Mouse (Mus musculus): ENCODE data around the gene Hmgb2.
"Not testable (repeated sequence)": the region's sequence is repeated elsewhere in the genome, so short reads cannot be mapped to it uniquely, and the experiment has no call there.

Gene Hmgb2

DNA sequence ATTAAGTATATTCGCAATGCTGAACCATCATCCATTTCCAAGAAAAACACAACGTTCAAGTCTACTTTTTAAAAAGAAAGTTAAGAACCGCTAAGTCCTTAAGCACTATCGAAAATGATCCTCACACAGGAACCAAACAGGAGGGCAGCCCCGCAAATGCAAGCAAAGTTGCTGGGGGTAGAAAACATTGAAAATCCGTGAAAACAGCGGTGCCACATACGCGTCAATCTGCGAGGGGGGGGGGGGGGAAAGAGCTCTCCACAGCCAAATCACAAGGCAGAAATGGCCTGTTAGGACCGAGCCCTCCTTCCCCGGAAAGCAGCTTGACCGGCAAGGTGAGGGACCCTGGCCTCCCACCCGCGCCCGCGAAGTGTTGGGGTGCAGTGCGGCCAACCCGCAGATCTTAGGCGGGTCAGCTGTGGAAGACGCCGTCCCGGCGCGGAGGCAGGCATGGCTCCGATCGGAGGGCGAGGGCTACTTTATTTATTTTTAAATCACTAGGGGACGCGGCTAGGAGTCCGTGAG lies 854 bp upstream of the Hmgb2 start:
- no peak for DNase-seq (ENCODE audit: low spot score)

DNA sequence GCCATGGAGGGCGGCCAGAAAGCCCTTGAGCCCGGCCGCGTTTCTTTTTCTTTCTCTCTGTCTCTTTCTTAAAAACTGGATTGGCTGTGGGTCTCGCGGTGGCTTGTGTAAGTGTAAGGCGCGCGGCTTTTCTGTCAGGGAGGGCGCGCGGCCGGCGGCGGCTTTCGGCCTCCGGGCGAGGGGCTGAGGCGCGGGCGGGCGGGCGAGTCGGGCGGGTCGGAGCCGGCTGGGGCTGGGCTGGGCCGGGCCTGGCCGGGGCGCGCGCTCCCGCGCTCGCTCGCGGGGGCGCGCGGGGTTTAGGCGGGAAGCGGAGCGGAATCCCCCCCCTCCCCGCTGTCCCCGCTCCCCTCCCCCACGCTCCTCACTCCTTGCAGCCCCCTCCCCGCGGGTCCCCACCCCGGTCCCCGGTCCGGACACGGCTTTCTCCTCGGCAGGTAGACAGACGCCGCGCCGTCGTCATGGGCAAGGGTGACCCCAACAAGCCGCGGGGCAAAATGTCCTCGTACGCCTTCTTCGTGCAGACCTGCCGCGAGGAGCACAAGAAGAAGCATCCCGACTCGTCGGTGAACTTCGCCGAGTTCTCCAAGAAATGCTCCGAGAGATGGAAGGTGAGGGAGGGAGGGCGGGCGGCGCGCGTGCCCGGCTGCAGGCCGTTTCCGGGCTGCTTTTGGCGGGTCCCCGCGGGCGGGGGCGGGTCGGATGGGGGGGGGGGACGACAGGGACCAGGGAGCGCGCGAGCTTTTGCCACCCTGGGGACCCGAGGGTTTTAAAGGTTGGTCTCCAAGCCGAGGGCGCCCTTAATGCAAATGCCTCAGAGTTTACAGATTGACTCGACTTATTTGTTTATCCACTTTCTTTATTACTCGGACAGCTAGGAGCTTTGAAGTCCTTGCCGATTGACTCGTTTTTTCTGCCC lies 692 bp downstream of the Hmgb2 start:
- peak; percentile 47 for DNase-seq (ENCODE audit: low spot score)

DNA sequence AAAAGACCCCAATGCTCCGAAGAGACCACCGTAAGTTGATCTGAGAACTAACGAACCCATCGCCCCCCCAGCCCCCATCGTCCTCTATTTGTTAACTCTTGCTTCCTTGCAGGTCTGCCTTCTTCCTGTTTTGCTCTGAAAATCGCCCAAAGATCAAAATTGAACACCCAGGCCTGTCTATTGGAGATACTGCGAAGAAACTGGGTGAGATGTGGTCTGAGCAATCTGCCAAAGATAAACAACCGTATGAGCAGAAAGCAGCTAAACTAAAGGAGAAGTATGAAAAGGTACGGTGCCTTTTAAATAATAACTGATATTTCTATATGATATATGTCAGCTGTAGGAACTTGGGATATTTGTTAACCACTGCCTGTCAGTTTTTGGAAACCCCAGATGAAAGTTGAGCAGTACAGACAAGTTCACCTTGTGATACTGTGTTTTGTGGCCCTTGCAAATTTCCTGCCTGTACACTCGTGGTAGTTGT lies 1.5 kb downstream of the Hmgb2 start:
- DNase-seq (ENCODE audit: low spot score), result not testable (repeated sequence)

DNA sequence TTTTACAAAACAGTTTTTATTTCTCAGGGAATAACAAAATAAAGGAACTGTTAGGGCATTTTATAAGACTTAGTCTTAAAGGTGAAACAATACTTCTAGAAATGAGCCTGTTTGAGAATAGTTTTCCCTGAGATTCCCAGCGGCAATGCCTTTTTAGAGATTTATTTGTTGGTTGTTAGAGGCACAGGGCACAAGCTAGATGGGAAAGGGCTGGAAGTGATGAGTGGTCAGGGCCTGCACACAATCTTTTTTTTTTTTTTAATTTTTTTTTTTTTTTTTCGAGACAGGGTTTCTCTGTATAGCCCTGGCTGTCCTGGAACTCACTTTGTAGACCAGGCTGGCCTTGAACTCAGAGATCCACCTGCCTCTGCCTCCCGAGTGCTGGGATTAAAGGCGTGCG lies 5.0 kb downstream of the Hmgb2 start:
- DNase-seq (ENCODE audit: low spot score), result not testable (repeated sequence)

DNA sequence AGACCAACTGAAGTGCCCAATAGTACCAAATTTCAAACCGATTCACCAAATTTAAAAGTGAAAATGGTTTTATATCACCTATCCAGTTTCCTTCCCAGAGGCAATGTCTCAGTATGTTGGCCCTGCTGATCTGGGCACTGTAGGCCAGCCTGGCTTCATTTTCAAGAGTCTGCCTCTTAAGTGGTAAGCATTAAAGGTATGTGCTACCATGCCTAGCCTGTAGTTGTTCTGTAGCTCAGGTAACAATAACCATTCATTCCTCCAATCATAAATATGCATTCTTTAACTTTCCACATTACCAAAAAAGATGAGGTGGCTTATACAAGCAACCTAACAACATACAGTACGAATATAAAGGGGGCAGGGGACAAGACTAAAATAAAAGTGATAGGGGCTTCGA lies 6.0 kb downstream of the Hmgb2 start:
- DNase-seq (ENCODE audit: low spot score), result peak; percentile 18

DNA sequence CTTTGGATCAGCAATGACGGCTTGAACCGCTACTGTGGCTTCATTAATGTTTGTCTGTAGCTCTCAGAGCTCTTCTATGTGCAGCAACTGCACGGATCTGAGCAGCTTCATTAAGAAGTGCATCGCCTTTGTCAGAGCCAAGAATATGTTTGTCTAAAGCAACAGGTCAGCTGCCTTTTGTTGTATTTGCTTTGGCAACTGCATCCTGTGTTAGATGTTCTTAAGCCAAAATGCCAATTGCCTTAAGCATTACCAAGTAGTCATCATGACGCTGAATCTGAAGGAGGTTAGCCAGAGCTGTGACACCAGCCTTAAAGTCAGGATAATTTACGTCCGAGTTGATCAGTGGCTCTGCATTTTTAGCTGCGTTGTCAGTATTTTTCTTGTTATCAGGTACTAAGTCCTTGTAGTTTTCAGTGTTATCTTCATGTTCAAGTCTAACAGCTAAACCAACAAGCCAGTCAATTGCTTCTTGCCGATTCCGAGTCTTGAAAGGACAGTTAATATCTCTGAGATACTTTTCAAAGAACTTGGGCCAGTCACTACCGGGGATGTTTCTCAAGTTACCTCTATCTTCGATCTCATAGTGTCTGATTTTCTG lies 8.6 kb downstream of the Hmgb2 start:
- DNase-seq (ENCODE audit: low spot score), result no peak

DNA sequence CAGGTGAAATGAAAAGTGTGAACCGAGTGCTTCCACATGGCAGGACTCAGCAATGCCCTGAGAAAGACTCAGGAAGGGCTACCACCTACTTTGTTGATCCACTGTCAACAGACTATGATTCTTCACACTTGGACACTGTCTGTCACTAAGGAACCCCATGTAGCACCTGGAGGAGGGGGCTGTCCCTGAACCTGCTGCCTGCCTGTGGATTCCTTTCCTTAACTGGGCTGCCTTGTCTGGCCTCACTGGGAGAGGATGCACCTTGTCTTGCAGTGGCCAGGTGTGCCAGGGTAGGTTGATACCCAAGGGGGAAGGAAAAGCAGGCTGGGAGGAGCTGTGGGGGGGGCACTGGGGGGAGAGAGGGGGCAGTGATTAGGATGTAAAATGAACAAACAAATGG lies 16.3 kb downstream of the Hmgb2 start:
- DNase-seq (ENCODE audit: low spot score), result no peak

DNA sequence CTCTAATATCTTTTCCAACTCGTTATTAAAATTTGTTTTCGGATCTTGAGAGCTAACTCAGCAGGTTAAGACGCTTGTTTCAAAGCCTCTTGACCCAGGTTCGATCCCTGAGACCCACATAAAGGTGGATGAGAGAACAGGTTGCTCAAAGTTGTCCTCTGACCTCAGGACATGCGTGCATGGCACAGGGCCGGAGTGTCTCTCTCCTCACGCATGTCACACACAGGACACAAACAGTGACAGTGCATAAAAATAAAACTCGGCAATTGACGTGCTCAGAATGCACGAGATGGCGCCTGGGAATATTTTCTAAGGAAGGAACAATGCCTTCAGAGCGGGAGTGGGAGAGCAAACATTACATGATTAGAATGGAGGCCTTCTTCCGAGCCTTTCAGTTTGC lies 18.5 kb downstream of the Hmgb2 start:
- no peak for DNase-seq (ENCODE audit: low spot score)

DNA sequence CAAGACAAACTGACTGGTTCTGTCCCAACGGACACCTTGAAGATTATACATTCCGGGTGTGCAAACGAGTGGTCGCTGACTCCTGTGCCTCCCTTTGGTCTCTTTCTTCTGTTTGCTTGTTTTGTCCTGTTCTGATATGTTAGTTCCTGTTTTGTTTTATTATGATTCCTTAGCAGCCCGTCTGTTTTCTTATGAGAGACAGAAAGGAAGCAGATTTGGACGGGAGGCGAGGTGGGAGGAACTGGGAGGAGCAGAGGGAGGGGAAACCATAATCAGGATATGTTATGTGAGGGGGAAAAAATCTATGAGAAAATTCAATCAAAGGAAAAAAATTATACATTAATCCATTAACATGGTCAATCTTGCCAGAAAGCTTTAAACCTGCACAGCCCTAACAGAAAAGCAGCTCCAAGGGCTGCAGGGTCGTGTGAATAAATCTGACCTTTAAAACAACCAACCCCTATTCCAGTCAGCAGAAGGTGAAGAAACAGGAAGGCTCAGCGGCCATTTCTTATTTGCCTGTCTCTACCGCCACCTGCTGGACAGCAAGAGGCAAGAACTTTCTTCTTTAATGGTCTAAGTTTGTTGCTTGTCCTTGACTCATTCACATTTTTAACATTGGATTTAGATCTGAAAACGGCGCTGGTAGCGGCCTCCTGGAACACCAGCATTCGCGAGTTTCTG lies 19.1 kb downstream of the Hmgb2 start:
- DNase-seq (ENCODE audit: low spot score), result peak; percentile 84

DNA sequence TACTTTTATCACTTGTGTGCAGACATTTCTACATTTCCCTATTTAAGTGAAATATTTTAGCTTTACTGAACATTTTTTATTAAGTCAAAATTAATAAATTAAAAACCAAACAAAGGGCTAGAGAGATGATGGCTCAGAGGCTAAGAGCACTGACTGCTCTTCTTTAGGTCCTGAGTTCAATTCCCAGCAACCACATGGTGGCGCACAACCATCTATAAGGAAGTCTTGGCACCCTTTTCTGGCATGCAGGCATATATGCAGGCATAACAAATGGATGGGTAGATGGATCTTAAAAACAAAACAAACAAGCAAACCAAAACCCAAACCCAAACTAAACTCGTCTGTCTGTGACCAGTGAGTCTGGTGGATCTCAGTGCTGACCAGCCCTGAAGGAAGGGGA lies 20.5 kb downstream of the Hmgb2 start:
- DNase-seq (ENCODE audit: low spot score), result peak; percentile 39

DNA sequence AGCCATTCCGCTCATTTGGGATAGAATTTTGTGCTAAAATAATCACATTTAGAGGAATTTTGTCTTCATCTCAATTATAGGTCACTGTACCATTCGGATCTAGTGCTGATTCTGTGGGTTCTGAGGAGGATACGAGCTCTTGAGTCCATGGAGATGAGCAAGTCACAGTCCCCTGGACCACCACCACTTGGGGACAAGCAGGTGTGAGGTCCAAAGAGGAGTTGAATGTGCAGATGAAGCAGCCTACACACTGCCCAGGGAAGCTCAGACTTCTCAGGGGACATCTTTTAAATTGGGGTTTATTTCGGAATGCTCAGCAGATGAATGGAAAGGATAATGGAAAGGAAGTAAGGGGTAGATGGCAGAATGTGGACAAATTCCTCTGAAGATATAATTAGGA lies 21.4 kb downstream of the Hmgb2 start:
- DNase-seq (ENCODE audit: low spot score), result no peak

DNA sequence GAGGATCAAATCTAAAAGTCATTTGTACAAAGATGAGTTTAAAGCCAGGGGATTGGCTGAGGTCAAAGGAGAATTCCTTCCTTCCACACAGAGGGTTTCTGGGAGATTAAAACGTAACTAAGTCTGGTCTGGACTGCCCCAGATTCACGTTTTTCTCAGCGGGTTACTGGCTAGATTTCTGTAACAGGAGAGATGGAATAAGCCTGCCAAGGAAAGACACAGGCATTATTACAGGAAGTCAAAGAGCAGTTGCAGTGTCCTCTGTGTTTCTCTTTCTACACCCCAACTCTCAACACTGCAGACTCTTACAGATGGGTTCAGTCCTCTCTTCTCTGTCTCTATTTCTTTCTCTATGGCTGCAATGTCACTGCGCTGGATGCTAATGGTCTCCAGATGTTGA lies 22.8 kb downstream of the Hmgb2 start:
- no peak for DNase-seq (ENCODE audit: low spot score)

DNA sequence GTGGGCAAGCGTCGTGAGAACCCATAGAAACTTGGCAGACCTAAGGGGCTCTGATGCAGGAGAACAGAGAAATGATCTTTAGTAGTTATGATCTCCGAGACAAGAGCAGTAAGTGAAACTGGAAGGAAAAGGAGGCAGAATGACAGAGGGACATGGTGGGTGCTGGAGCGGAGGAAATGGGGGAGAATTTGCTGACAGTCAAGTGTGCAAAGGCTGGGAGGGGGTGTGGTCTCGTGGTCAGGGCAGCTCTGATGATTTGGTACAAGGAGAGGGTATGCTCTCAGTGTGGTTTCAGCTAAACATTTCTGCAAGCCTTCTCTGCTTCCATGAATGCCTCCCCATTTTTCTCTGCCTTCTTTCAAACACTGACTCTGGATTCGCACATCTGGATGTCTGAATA lies 24.5 kb downstream of the Hmgb2 start:
- no peak for DNase-seq (ENCODE audit: low spot score)

DNA sequence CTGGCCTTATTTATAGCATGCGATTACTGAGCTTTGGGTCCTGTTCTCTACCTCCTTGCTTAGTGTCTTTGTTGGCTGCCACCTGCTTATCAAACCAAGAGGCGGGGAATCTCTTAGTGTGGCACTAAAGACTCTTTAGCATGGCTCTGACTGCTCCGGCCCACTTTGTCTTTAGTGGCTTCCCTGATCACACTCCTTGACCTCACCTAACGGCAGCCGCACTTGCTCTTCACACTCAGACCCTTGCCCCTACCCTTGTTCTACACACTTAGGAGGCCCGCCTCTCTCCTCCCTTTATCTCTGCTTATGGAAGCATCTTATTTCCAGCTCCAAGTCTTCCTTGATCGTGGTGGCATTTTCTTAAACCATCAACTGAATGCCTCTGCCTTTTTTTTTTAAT lies 26.9 kb downstream of the Hmgb2 start:
- DNase-seq (ENCODE audit: low spot score), result no peak

DNA sequence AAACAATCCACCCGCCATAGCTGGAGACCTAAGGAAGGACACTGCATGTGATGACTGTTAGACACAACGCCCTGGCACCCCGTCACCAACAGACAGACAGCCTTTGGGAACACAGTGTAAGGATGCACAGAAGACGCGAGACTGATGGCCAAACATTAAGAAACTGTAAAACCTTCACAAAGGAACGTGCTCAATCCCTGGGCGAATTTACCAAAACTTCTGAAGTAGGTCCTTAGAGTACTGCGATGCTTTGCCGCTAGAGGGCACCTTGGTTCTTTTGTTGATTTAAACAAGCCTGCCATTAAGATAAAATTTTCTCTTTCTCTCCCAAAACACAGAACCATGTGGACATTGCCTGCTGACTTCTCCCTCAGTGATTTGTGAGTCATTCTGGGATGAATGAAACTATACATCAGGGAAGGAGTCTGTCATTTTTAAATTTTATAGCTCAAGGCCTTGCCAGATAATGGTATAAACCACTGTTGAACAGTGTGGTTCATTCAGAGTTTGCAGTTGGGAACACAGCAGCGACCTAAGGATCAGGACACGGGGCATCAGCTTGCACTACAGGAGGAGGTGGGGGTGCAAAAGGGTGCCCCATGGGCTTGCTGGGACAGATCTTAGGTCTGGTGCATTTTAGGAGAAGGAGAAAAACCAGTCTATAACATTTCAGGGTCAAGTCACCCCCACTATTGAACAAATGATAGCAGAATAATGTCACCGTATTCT lies 28.6 kb downstream of the Hmgb2 start:
- DNase-seq (ENCODE audit: low spot score), result peak; percentile 81

DNA sequence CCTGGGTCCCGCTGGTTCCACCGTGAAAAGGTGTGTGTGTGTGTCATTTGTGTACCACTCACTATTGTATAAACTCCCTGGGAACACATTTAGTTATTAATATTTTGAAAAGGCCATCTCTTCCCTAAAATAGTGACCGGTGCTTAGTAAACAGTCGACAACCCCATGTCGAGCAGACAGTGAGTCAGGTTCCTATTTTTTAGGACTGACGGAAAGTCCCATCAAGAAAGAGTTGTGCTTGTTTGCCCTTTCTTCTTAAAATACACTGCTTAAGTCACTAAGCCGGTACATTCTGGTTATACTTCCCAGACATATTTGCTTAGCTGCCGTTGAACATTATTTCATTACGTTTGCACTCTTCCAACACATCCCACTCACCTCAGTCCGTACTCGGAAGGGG lies 29.2 kb downstream of the Hmgb2 start:
- DNase-seq (ENCODE audit: low spot score), result no peak

DNA sequence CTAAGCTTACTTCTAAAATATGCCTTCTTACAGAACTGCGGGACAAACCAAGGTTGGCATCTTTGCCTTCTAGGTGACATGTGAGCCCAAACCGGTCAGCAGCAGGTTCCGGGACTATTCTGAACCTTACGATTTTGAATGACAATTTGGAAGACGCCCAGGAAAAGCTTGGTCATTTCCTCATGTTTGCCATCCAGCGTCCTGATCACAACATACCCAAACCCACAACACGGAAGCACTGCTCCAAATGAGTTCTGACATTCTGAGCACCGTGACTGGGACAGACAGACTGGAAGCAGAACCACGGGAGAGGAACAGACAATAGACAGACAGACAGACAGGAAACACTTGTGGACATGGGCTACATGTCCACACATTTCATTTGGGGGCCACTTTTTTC lies 29.7 kb downstream of the Hmgb2 start:
- no peak for DNase-seq (ENCODE audit: low spot score)

DNA sequence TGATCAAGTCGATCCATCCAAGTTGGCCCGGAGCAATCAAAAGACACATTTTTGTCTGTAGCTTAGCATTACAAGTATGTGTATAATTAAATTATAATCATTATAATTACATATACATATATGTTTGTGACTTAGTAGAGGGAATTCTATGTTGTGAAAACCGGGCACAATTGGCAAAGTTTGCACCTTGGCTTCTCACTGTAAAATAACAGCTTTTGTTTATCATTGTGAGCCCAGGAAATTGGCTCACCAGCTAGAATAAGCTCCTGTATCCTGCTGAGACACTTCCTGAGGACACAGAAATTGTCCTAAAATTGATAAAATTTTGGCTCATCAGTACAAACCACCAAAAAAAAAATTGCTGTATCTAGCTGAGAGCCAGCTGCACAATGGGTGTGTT lies 34.7 kb downstream of the Hmgb2 start:
- DNase-seq (ENCODE audit: low spot score), result no peak

DNA sequence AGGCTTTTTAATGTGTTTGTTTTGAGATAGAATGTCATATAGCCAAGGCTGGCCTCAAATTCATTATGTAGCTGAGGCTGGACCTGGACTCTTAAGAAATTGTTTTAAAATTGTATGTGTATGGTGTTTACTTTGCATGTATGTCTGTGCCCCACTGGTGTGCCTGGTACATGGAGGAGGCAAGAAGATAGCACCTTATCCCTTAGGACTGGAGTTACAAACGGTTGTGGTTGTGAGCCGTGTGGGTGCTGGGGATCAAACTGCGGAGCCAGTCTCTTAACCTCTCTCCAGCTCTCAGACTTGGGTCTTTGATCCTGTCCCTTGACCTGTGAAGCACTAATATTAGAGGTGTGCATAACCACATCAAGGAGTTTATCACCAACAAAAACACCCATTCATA lies 35.1 kb downstream of the Hmgb2 start:
- no peak for DNase-seq (ENCODE audit: low spot score)

DNA sequence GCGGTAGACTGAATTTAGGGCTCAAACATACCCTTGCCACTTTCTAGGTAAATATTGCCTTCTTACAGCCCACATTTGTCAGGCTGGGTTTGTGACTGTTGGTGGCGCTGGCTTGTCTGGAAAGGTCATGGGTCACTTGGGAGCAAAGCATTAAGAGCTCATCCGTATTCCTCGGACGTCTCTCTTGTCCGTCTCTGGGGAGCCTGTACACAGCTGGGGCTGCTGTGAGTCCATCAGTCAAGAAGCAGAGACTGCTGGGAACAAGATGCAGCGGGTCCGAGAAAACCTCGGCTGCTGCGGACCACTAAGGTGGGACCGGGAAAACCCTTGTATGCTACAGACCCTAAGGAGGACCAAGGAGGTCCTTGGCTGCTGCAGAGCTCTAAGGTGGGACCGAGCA lies 35.9 kb downstream of the Hmgb2 start:
- DNase-seq (ENCODE audit: low spot score), result peak; percentile 68

DNA sequence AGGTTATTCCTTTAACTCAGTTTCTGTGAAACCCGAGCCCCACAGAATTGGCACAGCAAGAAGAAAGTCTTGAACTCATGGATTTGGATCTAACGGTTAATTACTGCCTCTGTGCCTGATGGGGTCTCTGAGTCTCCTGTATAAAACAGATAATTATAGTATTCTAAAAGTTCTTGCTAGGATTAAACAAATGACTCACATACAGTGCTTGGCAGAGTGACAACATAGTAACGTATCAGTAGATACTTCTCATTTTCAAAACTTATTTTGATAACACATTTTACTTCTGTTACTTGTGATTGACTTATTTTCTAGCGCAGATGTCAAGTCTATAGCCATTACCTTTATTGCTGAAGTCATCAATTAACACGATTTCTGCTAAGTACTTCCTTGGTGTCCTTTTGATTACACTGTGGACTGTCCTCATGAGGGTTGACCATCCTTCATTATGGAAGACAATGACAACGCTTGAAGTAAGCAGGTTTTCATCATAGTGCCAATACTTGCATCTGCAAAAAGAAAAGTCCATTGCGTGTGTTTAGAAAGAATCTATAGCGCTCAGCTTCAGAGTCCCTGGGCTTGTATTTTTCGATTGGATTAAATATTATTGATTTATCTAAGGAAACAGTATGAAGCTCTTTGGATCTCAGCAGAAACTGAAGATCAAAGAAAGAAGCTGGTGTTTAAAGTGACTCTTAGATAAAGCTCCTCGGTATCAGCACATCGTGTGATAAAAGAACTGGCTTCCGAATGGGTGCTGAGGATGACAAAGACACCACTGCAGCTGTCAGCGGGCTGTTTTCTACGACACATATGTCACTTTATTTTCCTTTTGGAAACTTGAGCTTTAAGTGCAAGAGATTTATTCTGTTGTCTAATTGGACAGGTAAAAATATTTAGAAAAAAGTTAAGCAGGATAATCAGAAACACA lies 40.7 kb downstream of the Hmgb2 start:
- DNase-seq (ENCODE audit: low spot score), result no peak
